Mouse (Mus musculus) liver, adult 2 months (tissue): ENCODE data around the gene Gm40193. TPM values are rescaled to one million over a fixed set of nuclear protein-coding genes. Genes with fewer than 3 reads are reported as not detected.

ENCODE experiments used
- DNase-seq: peaks from one replicate; pipeline ENCODE4 v3.0.0-alpha.2; 2011; ENCODE audit warnings: low read depth, low spot score; ENCODE audit errors: extremely low read depth
- H3K27ac ChIP-seq: fragments of 200-500 bp; replicated peaks from 2 replicates; pipeline ENCODE4 v1.5.1; 2012; ENCODE audit warnings: low read depth, mild to moderate bottlenecking, control low read depth, inconsistent platforms, low read length; ENCODE audit not compliant: insufficient read depth
- H3K27me3 ChIP-seq: fragments of 200-500 bp; 2 replicates; pipeline ENCODE4 v1.6.1; 2012; ENCODE audit warnings: mild to moderate bottlenecking, moderate library complexity, low read length, inconsistent platforms; ENCODE audit not compliant: control insufficient read depth, insufficient read depth
- H3K36me3 ChIP-seq: fragments of 200-500 bp; 2 replicates; pipeline ENCODE4 v1.6.1; 2012; ENCODE audit warnings: low read length, inconsistent platforms; ENCODE audit not compliant: control insufficient read depth, insufficient read depth
- H3K4me1 ChIP-seq: fragments of 200-500 bp; 2 replicates; pipeline ENCODE4 v1.6.1; 2011; ENCODE audit warnings: low read length; ENCODE audit not compliant: control insufficient read depth, insufficient read depth
- H3K4me3 ChIP-seq: fragments of 200-500 bp; 2 replicates; pipeline ENCODE4 v1.5.1; 2011; ENCODE audit warnings: low read depth, mild to moderate bottlenecking, control low read depth, low read length, moderate library complexity; ENCODE audit not compliant: insufficient read depth
- H3K79me2 ChIP-seq: fragments of 200-500 bp; 2 replicates; pipeline ENCODE4 v1.6.1; 2012; ENCODE audit warnings: inconsistent platforms, mild to moderate bottlenecking, low read length, moderate library complexity; ENCODE audit not compliant: control insufficient read depth, insufficient read depth
- H3K9ac ChIP-seq: fragments of 200-500 bp; 2 replicates; pipeline ENCODE4 v1.6.1; 2012; ENCODE audit warnings: low read depth, mild to moderate bottlenecking, control low read depth, inconsistent platforms, low read length
- CTCF ChIP-seq: fragments of 200-500 bp; IDR thresholded peaks from 2 replicates; pipeline ENCODE4 v1.5.1; 2011; ENCODE audit warnings: low read depth, low read length, control low read depth
- POLR2A ChIP-seq: fragments of 200-500 bp; IDR thresholded peaks from 2 replicates; pipeline ENCODE4 v1.6.1; 2011; ENCODE audit warnings: low read length, control low read depth; ENCODE audit not compliant: insufficient read depth; ENCODE audit errors: extremely low read depth
- WGBS: fragments of 180-500 bp; shearing (Covaris S2); methylation state at CpG from one replicate; pipeline ENCODE4 v1.1.7; 2018; 5-methylcytosine and 5-hydroxymethylcytosine counted together
- polyA plus RNA-seq: library from polyadenylated mRNA; depleted of rRNA; stranded (reverse); fragments of >200 nt; gene quantifications from 2 replicates; pipeline ENCODE4 v1.2.3, GENCODE M21; 2012; rRNA removed
- total RNA-seq: library from RNA; depleted of rRNA; stranded (reverse); fragments of >200 nt; gene quantifications from 2 replicates; pipeline ENCODE4 v1.2.3, GENCODE M21; 2014; rRNA removed

The Gm40193 gene
- total and polyA plus RNA-seq, 2 experiments, result not detected

DNA sequence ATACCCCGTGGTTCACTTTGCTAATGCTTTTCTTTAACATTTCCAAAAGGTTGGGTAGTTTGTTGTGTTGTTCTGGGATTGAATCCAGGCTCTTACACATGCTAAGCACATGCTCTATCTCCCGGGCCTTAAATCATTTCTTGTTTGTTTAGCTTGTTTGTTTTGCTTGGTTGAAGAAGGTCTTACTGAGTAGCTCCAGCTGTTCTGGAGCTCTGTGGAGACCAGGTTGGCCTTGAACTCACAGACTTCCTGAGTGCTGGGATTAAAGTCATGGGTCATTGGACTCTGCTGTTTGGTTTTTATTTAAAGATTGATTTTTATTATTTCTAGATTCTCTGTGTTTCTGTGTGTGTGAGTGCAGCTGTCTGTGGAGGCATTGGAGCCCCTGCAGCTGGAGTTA is 47.2 kb downstream of the Gm40193 start:
- Histone ChIP-seq H3K36me3 (no peaks in the 10 kb centered on the region), H3K27me3 (no peaks in the 10 kb centered on the region), H3K4me3 (no peak overlapping the region), H3K4me1 (no peaks in the 10 kb centered on the region), H3K79me2 (no peaks in the 10 kb centered on the region), H3K27ac (no peak overlapping the region), H3K9ac (no peak overlapping the region)
- peak; percentile 21 for DNase-seq
- WGBS, result 40% methylated on average over 2 of the region's 2 CpGs
- TF ChIP-seq POLR2A (no peak), CTCF (no peak)

Other genes starting within 250 kb of the Gm40193 start
- not detected in 2 replicates for gene Alox12e, start 210.3 kb downstream of the Gm40193 start, total RNA-seq
- gene Alox12e, start 210.3 kb downstream of the Gm40193 start, polyA plus RNA-seq, result not detected in 2 replicates
- gene Alox15, start 180.9 kb downstream of the Gm40193 start, total RNA-seq, result 0.07 and 0.09 TPM in 2 replicates
- 0.10 TPM in 1 of 2 replicates, not detected in the other for gene Alox15, start 180.9 kb downstream of the Gm40193 start, polyA plus RNA-seq
- 3.1 and 3.3 TPM in 2 replicates for gene Pelp1, start 122.9 kb downstream of the Gm40193 start, total RNA-seq
- gene Pelp1, start 122.9 kb downstream of the Gm40193 start, polyA plus RNA-seq, result 7.7 and 7.9 TPM in 2 replicates
- 9.5 and 11.5 TPM in 2 replicates for gene Arrb2, start 100.3 kb downstream of the Gm40193 start, total RNA-seq
- gene Arrb2, start 100.3 kb downstream of the Gm40193 start, polyA plus RNA-seq, result 14.7 and 22.2 TPM in 2 replicates
- gene Med11, start 81.0 kb downstream of the Gm40193 start, total RNA-seq, result 11.2 and 13.3 TPM in 2 replicates
- 9.4 and 10.4 TPM in 2 replicates for gene Med11, start 81.0 kb downstream of the Gm40193 start, polyA plus RNA-seq
- gene Zmynd15, start 73.5 kb downstream of the Gm40193 start, total RNA-seq, result 0.74 and 1.5 TPM in 2 replicates
- 2.1 and 4.4 TPM in 2 replicates for gene Zmynd15, start 73.5 kb downstream of the Gm40193 start, polyA plus RNA-seq
- 5.7 and 10.2 TPM in 2 replicates for gene Cxcl16, start 73.0 kb downstream of the Gm40193 start, total RNA-seq
- gene Cxcl16, start 73.0 kb downstream of the Gm40193 start, polyA plus RNA-seq, result 7.2 and 10.2 TPM in 2 replicates
- gene Tm4sf5, start 27.7 kb downstream of the Gm40193 start, total RNA-seq, result not detected in 2 replicates
- gene Tm4sf5, start 27.7 kb downstream of the Gm40193 start, polyA plus RNA-seq, result not detected in 2 replicates
- gene Vmo1, start 18.3 kb downstream of the Gm40193 start, total RNA-seq, result 3.2 and 3.9 TPM in 2 replicates
- gene Vmo1, start 18.3 kb downstream of the Gm40193 start, polyA plus RNA-seq, result 5.5 and 7.3 TPM in 2 replicates
- 74.9 and 91.6 TPM in 2 replicates for gene Gltpd2, start 13.7 kb downstream of the Gm40193 start, total RNA-seq
- gene Gltpd2, start 13.7 kb downstream of the Gm40193 start, polyA plus RNA-seq, result 276 and 320 TPM in 2 replicates
- gene Psmb6, start 7.6 kb downstream of the Gm40193 start, total RNA-seq, result 291 and 298 TPM in 2 replicates
- gene Psmb6, start 7.6 kb downstream of the Gm40193 start, polyA plus RNA-seq, result 312 and 336 TPM in 2 replicates
- gene Pld2, start 7.1 kb upstream of the Gm40193 start, total RNA-seq, result 3.3 and 3.8 TPM in 2 replicates
- gene Pld2, start 7.1 kb upstream of the Gm40193 start, polyA plus RNA-seq, result 6.4 and 9.5 TPM in 2 replicates
- gene Mink1, start 29.9 kb upstream of the Gm40193 start, total RNA-seq, result 11.0 and 14.4 TPM in 2 replicates
- 38.4 and 51.4 TPM in 2 replicates for gene Mink1, start 29.9 kb upstream of the Gm40193 start, polyA plus RNA-seq
- gene 4930544D05Rik, start 82.9 kb upstream of the Gm40193 start, total RNA-seq, result not detected in 2 replicates
- not detected in 2 replicates for gene 4930544D05Rik, start 82.9 kb upstream of the Gm40193 start, polyA plus RNA-seq
- gene Chrne, start 86.3 kb upstream of the Gm40193 start, total RNA-seq, result 0.07 and 0.09 TPM in 2 replicates
- gene Chrne, start 86.3 kb upstream of the Gm40193 start, polyA plus RNA-seq, result 1.1 and 1.3 TPM in 2 replicates
- 0.07 TPM in 1 of 2 replicates, not detected in the other for gene Gp1ba, start 106.2 kb upstream of the Gm40193 start, total RNA-seq
- 0.09 TPM in 1 of 2 replicates, not detected in the other for gene Gp1ba, start 106.2 kb upstream of the Gm40193 start, polyA plus RNA-seq
- gene Rnf167, start 114.3 kb upstream of the Gm40193 start, total RNA-seq, result 34.3 and 37.7 TPM in 2 replicates
- 68.4 and 75.4 TPM in 2 replicates for gene Rnf167, start 114.3 kb upstream of the Gm40193 start, polyA plus RNA-seq
- 108 and 109 TPM in 2 replicates for gene Slc25a11, start 114.5 kb upstream of the Gm40193 start, total RNA-seq
- 113 and 118 TPM in 2 replicates for gene Slc25a11, start 114.5 kb upstream of the Gm40193 start, polyA plus RNA-seq
- gene Pfn1, start 121.7 kb upstream of the Gm40193 start, total RNA-seq, result 132 and 210 TPM in 2 replicates
- gene Pfn1, start 121.7 kb upstream of the Gm40193 start, polyA plus RNA-seq, result 583 and 713 TPM in 2 replicates
- gene Eno3, start 124.3 kb upstream of the Gm40193 start, total RNA-seq, result 3.0 and 3.3 TPM in 2 replicates
- gene Eno3, start 124.3 kb upstream of the Gm40193 start, polyA plus RNA-seq, result 4.0 and 4.5 TPM in 2 replicates
- 29.4 and 31.6 TPM in 2 replicates for gene Spag7, start 136.5 kb upstream of the Gm40193 start, total RNA-seq
- 21.0 and 24.0 TPM in 2 replicates for gene Spag7, start 136.5 kb upstream of the Gm40193 start, polyA plus RNA-seq
- 2.3 and 3.0 TPM in 2 replicates for gene Camta2, start 155.2 kb upstream of the Gm40193 start, total RNA-seq
- gene Camta2, start 155.2 kb upstream of the Gm40193 start, polyA plus RNA-seq, result 14.7 and 16.9 TPM in 2 replicates
- gene Inca1, start 167.2 kb upstream of the Gm40193 start, total RNA-seq, result 14.1 and 18.4 TPM in 2 replicates
- 19.5 and 29.9 TPM in 2 replicates for gene Inca1, start 167.2 kb upstream of the Gm40193 start, polyA plus RNA-seq
- gene Kif1c, start 167.6 kb upstream of the Gm40193 start, total RNA-seq, result 50.8 and 60.9 TPM in 2 replicates
- 75.6 and 93.7 TPM in 2 replicates for gene Kif1c, start 167.6 kb upstream of the Gm40193 start, polyA plus RNA-seq
- 1.8 and 1.9 TPM in 2 replicates for gene Zfp3, start 231.3 kb upstream of the Gm40193 start, total RNA-seq
- 0.47 and 0.87 TPM in 2 replicates for gene Zfp3, start 231.3 kb upstream of the Gm40193 start, polyA plus RNA-seq